Mouse (Mus musculus) liver (tissue): Measurements from ENCODE around the gene Olfr1150-ps1.

Source experiments
- DNase-seq: peaks from one replicate; pipeline ENCODE4 v3.0.0-alpha.2; 2020; ENCODE audit warnings: mixed read lengths

Olfr1150-ps1 gene

DNA sequence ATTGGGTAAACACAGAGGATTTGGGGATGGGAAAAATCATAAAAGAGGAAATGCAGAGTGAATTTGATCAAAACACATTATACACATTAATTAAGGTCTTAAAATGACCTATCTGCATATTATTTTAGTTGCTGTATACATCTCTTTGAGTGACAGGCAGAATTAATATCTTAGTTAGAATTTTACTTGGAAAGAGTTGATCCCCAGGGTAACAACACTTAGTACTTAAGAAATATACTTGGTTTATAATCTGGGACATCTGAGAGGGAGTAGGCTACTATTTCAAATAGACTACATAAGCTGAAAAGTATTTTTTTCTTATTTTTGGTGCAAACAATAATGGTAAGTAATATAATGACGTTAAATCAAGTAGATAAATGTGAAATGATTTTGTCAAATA lies at the start of gene Olfr1150-ps1:
TSS of gene Olfr1150-ps1 (plus strand) at position 301 of the 400 bp plus-strand sequence.
- DNase-seq: no peak

DNA sequence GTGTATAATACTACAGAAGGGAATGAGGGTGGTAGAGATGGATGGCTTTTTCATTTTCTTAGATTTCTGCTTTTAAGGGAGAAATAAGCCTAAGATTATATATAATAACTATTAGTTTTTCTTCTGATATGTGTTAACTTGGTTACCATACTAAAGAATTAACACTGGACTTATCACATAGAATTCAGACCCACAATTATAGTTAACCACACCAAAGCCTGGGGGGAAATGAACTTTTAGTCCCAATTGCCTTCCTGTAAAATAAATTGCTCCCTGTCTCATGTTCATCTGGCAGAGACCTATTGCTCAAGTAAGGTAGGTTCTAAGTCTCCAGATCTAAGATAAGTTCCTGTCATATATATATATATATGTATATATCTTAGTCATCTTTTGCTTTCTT lies 43.5 kb upstream of the Olfr1150-ps1 start, which contains the start of gene Olfr1143:
TSS of gene Olfr1143 (plus strand) at position 301 of the 400 bp plus-strand sequence.
- DNase-seq: no peak

DNA sequence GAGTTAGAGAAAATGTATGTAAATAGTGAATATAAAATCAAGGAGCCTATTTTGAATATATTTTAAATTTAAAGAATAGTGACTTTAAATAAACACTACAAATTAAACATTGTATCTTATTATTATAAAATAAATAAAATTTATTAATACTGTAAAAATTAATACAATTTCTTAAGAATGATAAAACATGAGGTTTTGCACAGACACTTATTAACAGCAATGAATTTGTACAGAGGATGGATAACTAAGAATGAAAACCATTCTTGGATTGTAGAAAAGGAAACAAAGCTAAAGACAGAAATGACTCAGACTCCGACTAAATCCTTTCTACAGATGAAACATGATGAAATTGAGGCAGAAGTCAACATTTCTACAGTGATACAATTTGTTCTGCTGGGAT lies 34.3 kb upstream of the Olfr1150-ps1 start, which contains the start of gene Olfr1145:
TSS of gene Olfr1145 (plus strand) at position 301 of the 400 bp plus-strand sequence.
- no peak for DNase-seq

DNA sequence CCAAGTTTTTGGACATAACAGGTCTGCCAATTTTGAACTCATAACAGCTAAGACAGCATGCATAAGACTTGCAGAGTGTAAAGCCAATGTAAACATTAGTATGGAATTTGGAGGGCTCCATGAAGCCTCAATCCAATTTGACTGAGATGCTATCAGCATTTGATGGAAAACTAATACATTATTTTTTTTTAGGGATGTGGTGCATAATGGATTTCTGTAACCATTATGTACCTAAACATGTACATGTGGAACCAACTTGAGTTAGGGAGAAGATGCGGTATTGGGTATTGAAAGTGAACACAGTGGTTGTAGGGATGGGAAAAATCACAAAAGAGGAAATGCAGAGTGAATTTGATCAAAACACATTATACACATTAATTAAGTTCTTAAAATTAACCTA lies 13.6 kb upstream of the Olfr1150-ps1 start, which contains the start of gene Olfr1148:
TSS of gene Olfr1148 (plus strand) at position 301 of the 400 bp plus-strand sequence.
- no peak for DNase-seq

DNA sequence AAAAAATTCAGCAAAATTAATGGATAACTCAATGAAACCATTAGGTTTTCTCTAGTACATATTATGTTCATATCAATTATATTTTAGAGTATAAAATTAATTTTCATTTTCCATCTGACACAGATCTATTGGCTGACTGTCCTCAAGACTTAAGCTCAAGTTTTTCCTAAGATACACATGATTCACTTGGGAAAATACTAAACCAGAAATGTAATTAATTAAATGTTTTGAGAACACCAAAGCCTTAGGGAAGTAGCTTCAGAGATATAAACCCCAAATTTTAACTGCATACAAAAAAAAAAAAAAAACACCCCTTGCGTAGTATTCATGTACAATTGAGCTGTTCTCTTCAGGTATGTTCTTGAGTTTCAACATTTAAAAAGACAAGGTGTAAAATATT lies 11.8 kb downstream of the Olfr1150-ps1 start, which contains the start of gene Olfr1151:
TSS of gene Olfr1151 (plus strand) at position 301 of the 400 bp plus-strand sequence.
- no peak for DNase-seq

DNA sequence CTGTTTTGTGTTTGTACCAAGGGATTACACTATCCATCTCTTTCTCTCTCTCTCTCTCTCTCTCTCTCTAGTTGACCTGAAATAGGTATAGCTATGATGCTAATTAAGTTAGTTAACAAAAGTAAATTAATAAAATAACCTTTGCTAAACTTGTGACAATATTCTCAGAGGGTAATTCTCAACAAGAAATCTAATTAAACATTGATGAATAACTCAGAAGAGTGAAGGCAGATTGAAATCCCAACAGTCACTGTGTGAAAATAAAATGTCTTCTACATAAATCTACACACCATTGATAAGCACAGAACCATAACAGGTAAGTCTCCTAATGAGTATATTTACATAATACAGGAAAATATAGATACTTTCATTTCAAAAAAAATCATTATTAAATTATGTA lies 22.4 kb downstream of the Olfr1150-ps1 start, which contains the start of gene Olfr1152:
TSS of gene Olfr1152 (plus strand) at position 301 of the 400 bp plus-strand sequence.
- no peak for DNase-seq

DNA sequence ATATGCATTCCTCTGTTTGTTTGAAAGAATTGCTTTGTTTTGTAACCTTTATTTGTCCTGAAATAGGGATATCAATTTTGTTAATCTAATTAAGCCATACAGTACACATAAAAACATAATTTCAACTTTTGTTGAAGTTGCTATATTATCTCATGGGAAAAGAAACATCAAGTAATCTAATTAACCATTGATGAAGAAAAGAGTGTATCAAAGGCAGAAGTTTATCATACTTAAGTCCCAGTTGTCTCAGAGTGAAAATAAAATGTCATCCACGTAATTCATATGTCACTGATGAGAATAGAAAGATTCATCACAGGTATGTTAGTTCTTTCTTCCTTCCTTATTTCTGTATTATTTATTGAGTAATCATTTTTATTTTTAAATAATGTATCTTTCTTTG lies 50.9 kb downstream of the Olfr1150-ps1 start, which contains the start of gene Olfr1153:
TSS of gene Olfr1153 (plus strand) at position 301 of the 400 bp plus-strand sequence.
- DNase-seq: no peak
